Mouse (Mus musculus): ENCODE measurements around the gene Nkain2. TPM values are rescaled to one million over a fixed set of nuclear protein-coding genes. Genes with fewer than 3 reads are reported as not detected.
A peak's percentile ranks its signal among the peaks of the same experiment; 100 is the strongest.
"Not testable (repeated sequence)": the region's sequence is repeated elsewhere in the genome, so short reads cannot be mapped to it uniquely, and the experiment has no call there.

Nkain2 gene
- 1 to 10 TPM in 1 of 2 experiments, under 1 TPM in 1; 0.39 to 1.5 TPM for total RNA-seq (2021)
- long read RNA-seq, experiment 1: 0 reads
- long read RNA-seq, experiment 2: 0 reads

DNA sequence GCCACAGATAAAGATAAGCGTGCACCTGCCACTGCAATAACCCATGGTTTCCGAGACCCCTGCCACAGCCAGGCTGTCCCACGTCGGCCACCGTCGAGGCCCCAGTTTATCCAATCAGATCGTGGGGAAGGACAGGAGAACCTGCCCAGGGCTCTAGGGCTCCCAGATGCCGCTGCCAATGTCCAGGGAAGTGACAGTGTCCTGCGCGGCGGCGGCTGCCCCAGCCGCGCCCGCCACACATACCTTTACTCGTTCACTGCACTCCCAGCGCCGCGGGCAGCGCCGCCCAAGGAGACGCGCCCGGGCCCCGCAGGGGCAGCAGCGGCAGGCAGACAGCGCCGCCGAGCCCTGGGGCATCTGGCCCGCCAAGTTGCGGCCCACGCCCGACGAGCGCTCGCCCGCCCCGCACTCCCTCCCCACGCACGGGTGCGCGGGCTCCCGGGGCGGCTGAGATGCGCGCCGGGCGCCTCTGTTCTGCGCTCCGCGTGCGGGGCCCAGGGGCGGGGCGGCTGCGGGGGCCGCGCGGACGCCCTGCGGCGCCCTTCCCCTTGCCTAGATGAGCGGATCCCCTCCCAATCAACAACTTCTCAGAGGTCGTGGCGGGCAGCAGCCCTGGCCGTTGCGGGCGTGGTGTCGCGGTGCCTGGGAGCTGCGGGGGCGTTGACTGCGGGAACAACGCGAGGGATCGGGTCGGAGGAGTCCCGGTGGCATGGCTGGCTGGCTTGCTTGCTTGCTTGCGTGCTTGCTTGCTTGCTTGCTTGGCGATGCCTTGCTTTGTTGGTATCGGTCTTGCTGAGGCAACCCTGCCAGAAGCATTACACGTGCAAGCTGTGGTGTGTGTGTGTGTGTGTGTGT, at the start of gene Nkain2:
Gene Nkain2, minus strand, starts transcription at position 811 of the 855 bp plus-strand sequence.
- DNase-seq (ENCODE audit: low spot score in 2 of 2): peak; percentile 3 to 5

DNA sequence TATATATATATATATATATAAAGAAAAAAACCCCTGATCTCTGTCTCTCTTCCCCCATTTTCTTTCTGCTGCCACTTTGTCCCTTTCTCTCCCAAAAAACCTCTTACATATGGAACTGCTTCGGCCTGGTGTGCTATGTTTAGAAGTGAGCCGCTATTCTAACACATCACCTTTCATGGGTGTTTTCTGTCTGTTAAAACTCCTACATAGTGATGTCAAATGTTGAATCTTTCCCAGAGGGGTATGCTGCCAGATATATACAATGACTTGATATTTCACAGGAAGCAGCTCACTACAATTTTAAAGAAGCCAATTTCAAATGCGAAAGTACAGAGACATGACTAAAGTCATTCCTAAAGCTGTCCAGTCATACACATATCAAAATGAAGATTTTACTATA, 49.6 kb upstream of the Nkain2 start:
- DNase-seq (ENCODE audit: low spot score in 2 of 2): no peak

DNA sequence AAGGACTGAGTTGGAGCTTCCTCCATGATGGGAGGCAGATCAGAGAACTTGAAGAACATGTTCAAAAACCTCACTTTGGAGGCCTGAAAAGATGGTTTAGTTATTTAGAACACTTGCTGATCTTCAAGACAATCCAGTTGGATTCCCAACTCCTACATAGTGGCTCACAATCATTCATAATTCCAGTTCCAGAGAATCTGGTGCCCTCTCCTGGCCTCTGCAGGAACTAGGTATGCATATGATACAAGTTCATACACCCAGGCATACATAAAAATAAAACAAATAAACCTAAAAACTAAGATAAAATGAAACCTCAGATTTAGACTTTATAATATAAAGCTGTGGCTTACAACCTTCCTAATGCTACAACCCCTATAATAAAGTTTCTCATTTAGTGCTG, 4.8 kb upstream of the Nkain2 start:
- DNase-seq (ENCODE audit: low spot score in 2 of 2): no peak

DNA sequence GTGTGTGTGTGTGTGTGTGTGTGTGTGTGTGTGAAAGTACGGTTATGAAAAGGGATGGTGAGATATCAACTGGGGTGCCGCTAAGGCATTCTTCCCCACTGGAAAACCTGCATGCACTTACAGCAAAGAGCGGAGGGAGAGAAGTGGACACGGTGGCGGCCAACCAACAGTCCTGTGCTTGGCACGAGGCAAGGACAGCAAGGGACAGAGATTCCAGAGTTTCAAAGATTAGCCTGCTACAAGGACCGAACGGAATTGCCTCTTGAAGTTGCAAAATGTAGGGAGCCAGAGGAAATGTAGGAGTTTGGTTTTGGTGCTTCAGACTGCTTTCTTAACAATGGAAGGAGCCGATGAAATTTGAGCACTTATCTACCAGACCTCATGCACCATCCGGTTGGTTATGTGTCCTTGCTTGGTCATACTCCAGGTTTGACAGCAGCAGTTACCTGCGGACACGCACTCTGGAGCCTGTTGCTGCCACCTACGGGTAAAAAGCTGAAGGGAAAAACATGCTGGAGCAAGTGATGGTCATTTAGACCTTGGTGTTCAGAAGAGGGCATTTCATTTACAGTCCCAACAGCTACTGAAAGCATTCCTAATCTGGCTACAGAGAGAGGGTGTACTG, 357 bp upstream of the Nkain2 start:
- peak in 1 of 2 experiments; percentile 3 for DNase-seq (ENCODE audit: low spot score in 2 of 2)

DNA sequence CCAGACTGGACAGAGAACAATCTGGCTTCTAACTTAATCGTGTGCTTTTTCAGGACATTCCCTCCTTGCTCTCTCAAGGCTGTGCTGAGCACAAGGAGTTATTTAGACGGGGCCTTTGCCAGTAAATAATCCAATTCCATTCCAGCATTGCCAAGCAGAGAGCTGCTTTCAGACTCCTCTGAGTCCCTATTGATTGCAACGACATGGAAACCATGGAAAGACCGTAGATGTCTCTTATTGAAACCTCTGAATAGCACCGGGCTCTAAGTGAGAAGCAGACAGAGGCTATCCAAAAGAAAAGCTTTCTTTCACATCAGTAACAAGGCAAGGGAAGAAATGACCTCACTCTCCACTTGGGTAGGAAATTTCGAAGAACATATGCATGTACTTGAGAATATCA, 8.3 kb downstream of the Nkain2 start:
- no peak for DNase-seq (ENCODE audit: low spot score in 2 of 2)

DNA sequence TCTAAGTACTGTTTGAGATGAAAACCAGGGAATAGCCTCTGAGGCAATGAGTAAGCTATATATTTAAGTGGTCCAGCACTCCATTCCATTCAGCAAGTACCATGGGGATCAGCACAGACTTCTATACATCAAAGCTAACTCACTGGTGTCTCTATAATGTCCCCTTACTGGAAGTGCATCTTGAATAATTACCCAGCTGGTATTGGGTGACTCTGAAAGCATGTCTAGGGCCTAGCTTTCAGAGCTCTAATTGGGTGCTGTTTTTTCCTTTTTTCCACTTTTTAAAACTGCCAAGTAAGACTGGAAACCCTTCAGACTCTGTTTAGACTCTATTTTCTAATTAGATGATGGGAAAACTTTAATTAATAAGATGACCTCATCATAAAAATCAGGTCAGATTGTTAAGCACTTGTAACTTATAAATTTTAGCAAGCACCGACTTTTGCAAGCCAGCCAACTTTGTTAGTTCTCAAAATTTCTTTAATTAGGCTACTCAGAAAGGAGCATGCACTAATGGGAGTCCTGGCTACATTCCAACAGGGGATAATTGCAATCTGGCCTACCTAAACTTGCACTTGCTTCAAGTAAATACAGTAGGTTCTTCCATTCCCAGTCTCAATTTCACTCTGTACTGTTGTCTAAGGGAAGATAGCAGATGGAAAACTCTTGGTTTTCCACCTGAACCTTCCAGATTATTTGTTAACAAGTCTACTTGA, 19.4 kb downstream of the Nkain2 start:
- DNase-seq (ENCODE audit: low spot score in 2 of 2): no peak

DNA sequence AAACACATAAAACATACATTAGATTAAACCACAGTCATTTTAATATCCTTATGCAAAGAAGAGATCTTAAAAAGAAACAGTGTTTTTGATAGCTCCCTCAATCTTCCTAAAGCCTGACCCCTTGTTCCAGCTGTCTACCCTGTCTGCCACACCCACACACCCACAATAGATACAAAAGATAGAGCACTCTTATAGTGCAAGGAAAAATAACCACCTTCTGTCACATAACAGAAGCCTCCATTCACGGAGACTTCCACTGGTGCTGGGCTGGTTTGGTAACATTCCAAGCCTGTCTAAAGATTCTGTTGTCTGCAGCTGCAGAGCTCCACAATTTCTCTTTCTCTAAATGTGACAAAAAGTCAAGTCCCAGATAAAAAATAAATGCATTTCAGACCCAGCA, 20.7 kb downstream of the Nkain2 start:
- no peak for DNase-seq (ENCODE audit: low spot score in 2 of 2)

DNA sequence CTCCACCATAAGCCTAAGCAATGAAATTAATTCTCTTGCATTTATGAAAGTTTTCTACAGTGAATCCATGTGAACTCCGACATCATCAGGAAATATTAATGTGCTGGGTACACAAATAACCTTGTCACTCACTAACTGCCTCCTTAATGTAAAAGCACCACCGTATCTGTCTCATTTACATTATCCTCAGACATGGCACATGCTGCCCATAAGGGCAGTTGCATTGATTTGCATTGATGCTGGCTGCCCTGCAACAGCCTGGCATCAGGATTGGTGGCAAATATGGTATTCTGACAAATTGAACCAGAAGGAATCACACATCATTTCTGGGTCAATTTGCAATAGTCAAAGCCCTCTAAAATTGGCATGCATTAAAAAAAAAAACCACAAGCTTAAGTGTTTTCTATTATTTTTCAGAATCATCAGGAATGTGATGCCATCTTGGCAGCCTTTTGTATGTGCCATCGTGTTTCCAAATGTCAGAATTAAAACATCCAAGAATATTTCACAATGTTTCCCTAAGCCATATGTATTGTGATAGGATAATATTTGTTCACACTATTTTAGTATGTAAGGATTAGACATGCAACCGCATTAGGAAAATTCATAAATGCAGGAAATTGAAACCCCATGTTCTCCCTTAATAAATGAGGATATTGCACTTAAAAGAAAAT, 74.9 kb downstream of the Nkain2 start:
- no peak for DNase-seq (ENCODE audit: low spot score in 2 of 2)

DNA sequence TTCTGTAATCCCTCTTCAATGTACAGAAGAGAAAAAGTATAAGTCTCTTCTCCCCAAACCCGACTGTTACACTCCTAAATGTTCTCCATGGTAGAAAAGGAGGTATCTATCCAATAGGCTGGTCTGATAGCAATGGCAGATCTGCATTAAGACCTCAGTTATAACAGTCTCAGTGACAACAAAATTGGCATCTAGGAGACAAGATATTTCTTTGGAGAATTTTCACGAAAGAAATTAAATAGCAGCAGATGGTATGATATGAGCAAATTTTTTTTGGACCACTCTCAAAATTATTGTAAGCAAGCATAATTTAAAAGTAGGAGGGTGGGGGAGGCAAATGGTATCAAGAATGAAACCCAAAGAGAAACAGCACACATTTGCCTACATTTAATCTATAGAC, 94.0 kb downstream of the Nkain2 start:
- DNase-seq (ENCODE audit: low spot score in 2 of 2): no peak

DNA sequence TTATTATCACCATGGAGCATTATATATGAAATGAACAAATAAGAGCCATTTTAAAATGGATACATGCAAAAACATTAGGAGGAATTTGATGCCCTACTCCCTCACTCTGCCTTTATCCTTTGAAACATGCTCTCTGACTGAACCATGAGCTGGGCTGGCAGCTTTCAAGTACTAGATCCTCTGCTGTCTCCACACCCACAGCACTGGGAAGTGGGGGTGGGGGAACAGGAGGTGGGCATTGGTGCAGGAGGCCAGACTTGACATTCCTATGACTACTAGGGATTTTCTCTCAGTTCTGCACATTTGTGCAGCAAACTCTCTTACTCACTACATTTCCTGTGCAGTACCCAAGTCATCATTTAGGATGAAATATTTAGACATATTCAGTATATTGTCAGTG, 99.7 kb downstream of the Nkain2 start:
- no peak for DNase-seq (ENCODE audit: low spot score in 2 of 2)

DNA sequence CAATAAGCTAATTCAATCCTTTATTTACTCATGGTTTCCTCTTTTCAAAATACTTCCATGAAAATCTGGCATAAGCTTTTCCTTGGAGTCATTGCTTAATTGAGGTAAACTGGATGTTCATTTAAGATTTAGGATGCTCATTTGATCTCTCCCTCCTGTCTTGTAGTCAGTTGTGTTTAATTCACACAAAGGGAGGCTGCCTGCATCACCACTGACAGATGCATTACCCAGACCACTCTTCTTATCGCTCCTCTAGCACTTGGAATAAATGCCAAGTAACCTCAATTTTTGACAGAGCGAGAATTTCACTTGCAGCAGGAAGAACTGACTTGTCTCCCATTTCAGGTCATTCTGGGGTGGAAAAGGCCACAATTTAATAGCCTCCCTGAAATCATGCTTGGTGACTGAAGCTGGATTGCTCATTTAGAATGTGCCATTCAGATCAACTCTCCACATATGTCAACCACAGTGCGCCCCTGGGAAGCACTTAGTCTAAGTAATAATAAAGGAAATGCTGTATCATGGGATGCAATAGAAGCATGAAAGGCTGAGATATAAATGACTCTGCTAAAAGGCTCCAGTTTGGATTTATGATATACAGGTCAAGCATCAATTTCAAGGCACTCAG, 107.4 kb downstream of the Nkain2 start:
- DNase-seq (ENCODE audit: low spot score in 2 of 2): no peak

DNA sequence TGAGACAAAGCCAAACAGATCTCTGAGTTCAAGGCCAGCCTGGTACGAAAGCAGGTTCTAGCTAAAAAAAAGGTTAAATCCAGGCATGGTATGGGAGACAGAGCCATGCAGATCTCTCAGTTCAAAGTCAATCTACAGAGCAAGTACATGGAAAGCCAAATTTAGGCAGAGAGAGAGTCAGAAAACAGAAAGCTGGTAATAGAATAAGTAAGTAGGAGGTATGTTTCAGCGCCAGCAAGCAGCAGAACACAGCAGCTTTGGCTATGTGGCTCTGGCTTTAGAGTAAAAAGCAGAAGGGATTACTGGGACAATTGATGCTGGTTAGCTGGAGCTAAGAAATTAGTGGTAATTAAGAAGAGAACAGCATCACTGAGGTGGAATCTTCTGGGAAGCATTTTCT, 151.3 kb downstream of the Nkain2 start:
- no peak for DNase-seq (ENCODE audit: low spot score in 2 of 2)

DNA sequence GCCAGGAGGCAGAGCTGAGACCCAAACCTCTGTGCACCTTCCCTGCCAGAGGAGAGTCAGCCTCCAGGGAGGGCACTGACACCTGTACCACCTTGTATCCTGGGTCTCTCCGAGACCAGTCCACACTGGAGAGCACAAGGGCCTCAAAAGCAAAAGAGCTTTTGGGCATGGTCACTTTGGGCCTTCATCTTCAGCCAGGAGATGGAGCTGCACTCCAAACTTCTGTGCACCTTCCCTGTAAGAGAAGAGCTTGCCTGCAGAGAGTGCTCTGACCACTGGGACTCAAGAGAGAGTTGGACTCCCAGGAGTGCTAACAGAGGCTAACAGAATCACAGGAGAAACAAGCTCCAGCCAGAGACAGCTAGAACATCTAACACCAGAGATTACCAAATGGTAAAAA, 183.7 kb downstream of the Nkain2 start:
- DNase-seq (ENCODE audit: low spot score in 2 of 2): not testable (repeated sequence)

DNA sequence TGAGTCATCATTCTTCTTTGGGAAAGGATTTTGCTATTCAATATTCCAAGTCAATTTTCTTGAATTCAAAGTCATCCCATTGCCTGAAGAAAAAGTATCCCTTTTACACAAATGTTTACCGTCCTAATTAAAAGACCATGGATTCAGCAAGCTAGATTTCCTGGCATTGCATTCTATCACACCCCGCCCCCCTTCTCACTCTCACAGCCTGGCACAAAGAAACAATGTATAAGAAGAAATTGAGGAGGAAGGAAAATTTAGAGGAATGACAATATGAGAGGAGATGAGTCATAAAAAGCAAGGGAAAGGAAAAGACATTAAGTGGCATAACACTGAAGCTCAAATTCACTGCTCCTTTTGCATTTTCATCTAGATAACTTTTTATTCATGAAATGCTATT, 193.6 kb downstream of the Nkain2 start:
- DNase-seq (ENCODE audit: low spot score in 2 of 2): no peak

DNA sequence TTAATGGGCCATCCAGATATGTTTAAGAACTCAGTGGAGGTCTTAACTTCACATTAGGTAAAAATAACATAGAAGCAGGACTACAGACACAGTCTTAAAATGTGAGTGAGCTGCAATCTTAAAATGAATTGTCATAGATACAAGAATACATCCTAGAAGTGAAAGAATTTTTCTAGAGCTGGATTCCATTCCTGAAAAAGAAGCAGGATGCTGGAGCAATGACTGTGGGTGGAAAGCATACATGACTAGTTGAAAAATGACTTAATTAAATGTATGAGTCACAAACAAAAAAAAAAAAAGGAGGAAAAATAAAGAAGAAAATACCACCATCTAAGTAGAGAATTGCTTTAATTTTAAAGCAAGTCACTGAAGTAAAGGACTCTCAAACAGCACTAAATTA, 205.7 kb downstream of the Nkain2 start:
- DNase-seq (ENCODE audit: low spot score in 2 of 2): no peak

DNA sequence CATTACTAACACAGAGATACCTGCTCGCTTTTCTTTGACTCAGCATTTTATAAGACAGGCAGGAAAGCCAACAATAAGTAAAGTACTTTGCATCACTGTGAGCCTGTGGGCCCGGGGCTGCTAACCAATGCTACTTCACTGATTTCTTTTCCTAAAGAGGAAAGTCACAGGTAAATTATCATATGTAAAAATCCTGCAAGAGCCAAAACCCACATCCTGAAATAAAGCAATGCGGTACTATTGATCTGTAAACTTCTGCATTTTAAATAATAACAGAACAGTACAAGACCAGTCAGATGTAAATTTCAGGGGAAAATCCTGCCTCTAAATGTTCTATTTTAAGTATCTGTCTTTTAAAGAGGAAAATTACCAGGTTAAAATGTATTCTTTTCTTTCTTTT, 250.0 kb downstream of the Nkain2 start:
- no peak for DNase-seq (ENCODE audit: low spot score in 2 of 2)

DNA sequence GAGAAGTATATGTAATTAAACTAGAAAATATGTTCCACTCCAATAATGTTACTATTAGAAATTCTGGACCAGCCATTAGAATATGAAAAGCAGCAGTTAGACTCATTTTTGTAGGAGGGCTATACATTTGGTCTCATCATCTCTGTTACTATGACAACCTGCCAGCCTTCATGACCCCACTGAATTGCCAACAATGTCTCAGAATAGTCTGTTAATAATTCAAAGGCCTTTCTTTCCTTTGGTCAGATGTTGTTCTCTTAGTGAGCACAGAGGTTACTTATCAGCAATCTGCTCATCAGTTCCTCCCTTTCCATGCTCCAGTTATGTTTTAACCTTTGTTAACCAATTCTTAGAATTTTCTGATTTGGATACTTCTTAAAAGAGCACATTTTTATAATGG, 251.1 kb downstream of the Nkain2 start:
- DNase-seq (ENCODE audit: low spot score in 2 of 2): no peak

DNA sequence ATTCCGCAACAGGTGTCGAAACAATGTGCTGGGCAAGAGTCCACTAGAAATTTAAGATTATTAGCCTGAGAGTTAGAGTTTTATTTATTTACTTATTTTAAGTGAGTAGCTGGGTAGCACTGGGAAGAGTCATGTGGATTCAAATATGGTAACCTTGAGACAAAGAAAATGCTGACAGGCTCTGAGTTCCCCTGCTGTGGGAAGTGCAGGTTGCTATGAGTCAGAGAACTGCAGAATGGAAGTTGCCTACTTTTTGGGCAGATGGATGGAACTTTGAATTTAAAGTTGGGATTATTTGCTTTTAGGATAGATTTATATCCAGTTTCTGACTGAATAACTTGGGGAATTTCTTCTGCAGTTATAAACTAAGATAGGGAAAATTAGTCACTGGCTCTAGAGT, 259.2 kb downstream of the Nkain2 start:
- DNase-seq (ENCODE audit: low spot score in 2 of 2): no peak

DNA sequence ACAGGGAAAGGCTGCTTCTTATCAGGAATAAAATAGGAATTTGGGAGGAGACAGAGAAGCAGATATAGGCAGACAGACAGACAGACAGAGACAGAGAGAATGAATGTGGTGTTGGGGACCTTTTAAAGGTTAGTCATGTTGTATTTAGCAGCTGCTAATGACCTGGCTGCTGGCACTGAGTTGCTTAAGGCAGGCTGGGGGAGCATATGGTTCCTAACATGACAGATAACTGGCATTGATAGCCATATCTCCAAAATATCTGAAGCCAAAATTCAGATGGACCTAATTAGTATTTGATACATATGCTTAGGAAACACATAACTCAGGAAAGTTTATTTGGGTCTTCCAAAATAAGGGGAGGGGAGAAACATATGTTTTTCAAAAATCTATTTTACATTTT, 285.8 kb downstream of the Nkain2 start:
- no peak for DNase-seq (ENCODE audit: low spot score in 2 of 2)

DNA sequence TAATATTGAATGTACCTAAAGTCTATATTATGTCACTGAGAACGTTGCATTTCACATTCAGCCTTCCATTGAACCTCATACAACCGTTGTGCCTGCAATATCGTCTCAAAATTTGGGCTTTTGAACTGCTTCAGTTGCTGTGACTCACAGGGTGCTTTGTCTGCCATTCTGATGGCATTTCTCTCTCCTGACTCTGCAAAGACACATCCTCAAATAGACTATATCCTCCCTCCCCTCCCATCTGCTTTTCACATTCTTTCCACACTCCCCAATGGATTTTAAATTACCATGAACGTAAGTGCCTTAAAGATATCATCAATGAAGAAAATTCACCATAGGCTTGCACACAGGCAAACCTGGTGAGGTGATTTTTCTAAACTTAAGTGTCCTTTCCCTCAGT, 287.5 kb downstream of the Nkain2 start:
- DNase-seq (ENCODE audit: low spot score in 2 of 2): no peak

DNA sequence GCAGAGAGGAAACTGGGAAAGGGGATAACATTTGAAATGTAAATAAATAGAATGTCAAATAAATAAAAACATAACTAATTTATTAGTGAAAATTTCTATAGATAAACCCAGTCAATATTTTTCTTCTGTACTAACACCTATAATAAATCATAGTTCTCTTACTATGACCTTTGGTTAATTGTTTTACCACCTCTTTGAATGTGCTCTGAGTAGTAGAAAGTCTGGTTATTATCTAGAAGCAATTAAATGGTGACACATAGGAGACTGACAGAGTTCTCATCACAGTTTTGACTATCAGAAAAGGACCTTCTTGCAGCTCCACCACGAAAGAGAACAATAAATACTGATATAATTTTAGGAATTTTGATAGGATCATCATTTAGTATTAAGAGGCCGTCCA, 295.3 kb downstream of the Nkain2 start:
- DNase-seq (ENCODE audit: low spot score in 2 of 2): no peak

All from adrenal gland, postnatal 4 days (tissue).